Mouse (Mus musculus): ENCODE data around the gene Erg.

Gene Erg

DNA sequence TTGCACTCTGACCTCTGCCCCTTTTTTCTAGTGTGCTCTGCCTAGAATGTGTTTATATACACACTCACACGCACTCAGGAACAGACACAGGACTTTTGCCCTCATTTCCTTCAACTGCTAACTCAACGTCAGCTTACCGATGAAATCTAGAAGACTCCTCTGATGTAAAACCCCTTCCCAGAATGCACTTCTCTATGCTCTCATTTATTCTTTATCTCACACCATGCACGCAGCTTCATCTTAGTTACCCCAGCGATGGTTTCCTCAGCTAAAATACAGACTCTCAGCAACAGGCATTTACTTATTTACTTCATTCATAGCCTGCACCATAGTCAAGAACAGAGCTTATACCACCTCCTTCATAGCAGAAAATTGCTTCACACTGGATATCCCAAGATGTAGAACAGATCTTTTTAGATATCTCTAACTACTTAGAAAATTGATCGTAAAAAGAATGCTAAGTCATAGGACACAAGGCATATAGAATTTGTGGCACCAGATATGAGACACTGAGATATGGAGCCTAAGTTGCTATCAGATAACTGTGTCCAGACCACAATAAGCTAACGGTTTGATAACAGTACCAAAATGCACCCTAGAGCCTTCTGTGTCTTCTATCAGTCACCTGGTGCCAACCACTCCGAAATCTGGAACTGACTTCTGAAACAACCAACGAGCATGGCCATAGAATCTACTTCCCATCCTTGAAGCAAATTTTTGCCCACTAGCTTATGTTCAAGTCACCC, 98.6 kb downstream of the Erg start:
- no peak for DNase-seq (ENCODE audit: low read depth, low spot score)

DNA sequence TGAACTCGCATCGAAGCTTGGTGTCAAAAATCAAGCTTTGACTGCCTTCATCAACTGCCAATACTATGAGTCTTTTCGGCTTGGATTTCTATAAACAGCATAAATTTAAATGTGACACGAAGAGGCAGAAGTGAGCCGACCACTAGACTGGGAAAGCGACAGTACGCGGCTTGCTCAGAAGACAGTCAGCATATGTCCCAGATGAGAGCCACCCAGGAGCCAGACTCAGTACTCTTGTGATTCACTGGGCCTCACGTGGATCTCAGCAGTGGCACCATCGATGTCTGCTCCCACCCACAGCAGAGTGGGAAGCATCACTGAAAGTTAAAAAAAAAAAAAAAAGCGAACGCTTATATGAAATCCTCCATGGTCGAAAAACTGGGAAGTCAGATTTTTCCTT, 105.2 kb downstream of the Erg start:
- DNase-seq (ENCODE audit: low read depth, low spot score), result no peak

DNA sequence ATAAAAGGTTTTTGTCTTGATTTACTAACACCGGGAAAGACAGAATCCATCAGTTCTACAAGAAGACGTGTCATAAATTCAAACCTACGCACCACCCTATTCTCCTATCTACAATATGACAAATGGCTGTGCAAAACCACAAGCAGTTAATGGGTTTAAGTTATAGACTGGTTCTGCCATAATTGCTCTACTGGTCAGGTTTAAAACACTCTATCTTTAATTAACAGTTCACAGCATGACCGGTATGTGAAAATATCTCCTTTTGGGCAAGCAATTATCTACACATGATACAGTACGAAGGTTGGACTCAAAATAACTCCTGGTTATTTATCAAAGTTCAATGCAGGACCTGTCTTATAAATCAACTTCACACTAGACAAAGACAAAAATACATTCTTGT, 107.8 kb downstream of the Erg start:
- no peak for DNase-seq (ENCODE audit: low read depth, low spot score)

DNA sequence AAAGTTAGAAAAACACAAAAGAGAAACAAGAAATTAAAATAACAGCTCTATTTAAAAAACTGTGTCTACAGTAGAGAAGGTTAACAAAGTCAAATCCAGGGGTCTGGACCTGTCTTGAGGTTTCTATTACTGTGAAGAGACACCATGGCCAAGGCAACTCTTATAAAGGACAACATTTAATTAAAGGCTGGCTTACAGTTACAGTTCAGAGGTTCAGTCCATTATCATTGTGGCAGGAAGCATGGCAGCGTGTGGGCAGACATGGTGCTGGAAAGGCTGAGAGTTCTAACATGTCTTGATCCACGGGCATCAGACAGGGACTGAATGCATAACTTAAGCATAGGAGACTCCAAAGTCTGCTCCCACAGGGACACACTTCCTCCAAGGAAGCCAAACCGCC, 111.4 kb downstream of the Erg start:
- DNase-seq (ENCODE audit: low read depth, low spot score), result no peak

DNA sequence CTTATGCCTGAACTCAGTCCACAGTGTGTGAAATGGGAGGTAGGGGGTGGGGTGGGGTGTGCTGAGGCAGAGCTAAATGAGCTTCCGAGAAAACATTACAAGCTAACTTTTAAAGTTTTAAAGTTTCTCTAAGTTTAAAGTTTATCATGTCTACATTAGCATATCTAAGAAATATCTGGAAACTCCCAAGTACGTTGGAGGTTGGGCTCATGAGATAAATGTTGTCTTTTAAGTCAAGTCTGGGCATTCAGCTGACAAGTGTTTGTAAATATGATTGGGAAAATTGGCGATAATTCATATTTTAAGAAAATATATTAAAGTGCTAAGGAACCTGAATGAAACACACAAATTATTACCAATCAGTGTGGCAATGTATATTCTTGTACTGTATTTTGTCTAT, 112.4 kb downstream of the Erg start:
- DNase-seq (ENCODE audit: low read depth, low spot score), result no peak

DNA sequence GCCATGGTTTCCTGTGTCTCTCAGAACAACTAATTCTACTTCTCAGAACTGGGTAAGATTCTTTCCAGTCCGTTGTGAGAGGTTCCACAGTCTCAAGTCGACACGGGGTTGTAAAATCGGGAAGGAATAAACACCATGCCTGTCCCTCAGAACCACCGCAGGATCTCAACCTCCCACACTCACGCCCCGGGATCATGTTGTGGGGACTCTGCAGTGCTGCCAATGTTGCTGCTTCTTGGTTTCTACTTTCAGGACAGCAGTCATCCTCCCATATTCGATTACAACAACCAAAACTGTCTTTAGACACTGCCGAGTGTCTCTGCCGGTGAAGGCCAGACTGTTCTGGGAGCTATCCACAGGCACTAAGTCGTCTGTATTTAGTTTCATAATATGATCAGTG, 113.6 kb downstream of the Erg start:
- DNase-seq (ENCODE audit: low read depth, low spot score), result no peak

DNA sequence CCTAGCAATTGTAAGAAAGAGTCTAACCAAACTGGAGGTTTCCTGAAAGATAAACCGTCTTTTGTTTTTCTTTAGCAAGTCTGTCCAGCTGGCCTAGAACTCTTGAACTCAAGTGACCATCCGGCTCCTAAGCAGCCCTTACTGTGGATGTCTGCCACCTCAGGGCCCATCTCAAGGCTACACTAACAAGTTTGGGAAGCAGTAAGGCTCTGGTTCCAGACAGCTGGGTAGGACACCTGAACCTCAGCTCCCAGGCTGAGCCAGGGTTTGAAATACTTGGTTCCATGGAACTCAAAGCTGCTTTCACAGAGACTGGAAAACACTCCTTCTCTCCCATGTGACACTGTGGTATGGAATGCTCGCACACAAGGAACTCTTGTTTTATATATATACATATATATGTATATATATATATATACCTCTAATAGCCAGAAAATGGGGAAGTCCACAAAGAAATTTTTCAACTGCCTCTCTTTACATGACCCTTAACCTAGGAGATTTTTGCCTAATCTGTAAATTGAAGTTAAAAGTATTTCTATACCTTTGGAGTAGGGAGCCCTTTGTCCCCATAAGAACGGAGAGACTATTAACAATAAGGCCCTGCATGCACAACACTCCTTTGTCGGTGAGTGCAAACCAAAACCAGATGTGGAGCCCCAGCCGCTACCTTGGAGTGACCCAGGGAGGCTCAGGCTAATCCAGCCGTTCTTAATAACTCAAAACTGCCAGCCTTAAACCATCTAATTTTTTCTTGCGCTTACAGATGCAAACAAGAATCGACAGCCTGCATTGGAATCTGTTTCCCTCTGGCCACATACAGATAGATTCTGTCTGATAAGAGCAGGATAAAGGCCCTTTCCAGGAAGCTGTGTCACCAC, 116.9 kb downstream of the Erg start:
- DNase-seq (ENCODE audit: low read depth, low spot score), result no peak

DNA sequence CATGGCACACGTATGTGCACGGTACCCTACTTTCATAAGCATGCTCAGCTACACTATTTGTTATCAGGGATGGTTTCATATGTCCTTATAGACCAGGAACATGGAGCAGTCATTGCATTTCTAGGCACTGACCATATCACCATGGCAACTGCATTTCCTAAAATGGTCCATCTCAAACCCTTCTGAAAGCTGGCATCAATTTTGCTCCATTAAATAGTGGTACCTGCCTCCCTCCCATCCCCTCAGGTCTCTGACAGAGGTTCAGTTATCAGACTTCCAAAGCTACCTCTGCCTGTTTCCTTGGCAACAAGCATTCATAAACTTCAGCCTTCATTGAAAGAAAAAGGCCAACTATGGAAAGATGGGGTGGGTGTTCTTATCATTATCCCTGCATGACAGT, 118.5 kb downstream of the Erg start:
- DNase-seq (ENCODE audit: low read depth, low spot score), result no peak

DNA sequence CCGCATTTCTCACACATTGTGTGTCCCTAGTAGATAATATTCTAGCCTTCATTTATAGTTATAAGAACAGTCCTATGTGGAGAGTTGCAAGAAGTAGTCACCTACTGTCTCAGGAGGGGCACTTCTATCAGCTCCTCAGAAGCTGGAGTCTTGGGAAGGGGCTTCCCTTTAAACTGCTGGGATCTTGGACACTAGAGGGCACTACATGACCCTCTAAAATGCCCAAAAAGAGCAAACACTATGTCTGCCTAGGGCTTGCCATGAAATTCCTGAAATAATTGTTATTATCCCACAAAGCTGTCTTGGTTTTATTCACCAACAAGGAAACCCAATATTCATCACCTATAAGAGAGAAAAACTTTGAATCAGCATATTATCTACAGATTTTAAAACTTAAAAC, 119.8 kb downstream of the Erg start:
- no peak for DNase-seq (ENCODE audit: low read depth, low spot score)

DNA sequence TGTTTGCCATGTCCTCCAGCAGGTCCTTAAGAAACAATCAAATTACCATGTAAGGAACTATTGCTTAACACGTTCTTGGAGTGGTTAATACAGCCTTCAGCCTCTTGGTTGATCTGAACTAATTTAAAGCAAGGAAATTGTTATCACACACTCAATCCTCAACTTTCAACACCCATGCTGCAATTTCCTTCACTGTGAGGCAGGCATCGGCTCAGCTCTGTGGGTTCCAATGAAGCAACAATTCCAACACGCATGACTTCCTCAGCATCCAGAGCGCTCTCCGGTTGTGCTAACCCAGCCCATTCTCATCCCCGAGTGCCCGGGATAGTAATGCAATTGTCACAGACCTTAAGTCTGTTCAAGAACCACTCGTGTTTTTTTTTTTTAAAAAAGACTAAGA, 121.8 kb downstream of the Erg start:
- no peak for DNase-seq (ENCODE audit: low read depth, low spot score)

DNA sequence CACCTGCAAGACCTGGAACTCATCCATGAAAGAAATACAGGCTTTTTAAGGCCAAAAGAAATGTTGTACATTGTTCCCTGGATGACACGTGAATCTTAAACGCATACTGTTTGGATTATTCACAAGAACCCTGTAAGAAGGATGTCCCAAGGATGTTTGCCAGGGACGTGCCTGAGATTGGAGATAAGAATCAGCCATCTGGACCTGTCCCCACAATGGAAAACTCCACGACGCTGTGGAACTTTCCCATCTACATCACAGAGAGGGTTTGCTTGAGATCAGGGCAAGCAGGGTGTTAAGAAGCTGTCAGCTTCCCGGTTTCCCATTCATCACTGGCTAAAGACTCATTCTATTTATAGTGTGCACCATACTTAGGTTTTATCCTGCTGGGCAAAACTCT, 122.6 kb downstream of the Erg start:
- DNase-seq (ENCODE audit: low read depth, low spot score), result no peak

DNA sequence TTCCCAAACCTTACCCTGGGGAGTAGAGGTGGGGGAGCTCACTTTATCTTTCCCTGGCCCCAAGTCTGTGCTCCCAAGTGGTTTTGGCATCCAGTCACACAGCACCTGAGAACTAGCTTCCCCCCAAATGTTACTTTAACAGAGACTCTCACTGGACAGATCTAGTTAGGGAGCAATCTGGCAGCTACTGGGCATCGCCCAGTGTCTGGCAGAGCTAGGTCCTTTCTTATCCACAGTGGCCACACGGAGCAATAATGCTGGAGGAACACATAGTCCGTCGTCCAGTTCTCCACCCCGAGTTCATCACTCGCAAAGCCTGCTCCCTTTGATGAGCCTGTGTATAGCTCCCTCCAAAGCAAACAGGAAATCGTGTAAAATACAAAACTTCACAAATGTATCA, 124.5 kb downstream of the Erg start:
- DNase-seq (ENCODE audit: low read depth, low spot score), result no peak

DNA sequence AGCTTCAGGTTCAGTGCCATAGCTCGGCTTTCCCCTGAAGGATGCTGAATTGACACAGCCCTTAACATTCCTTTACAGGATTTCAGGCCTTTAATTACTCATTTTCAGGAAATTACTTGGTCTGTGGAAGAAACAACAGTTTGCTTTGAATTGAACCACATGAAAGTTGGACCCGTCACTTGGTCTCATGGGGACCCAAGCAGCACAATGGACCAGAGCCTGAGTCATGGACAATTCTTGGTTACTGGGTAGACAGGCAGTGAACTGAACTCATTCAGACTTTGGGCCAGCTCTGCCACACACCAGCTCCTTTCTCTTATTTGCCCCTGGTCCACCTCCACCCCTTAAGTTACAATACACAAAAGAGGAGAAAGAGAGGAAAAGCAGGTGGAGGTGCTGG, 126.1 kb downstream of the Erg start:
- DNase-seq (ENCODE audit: low read depth, low spot score), result no peak

DNA sequence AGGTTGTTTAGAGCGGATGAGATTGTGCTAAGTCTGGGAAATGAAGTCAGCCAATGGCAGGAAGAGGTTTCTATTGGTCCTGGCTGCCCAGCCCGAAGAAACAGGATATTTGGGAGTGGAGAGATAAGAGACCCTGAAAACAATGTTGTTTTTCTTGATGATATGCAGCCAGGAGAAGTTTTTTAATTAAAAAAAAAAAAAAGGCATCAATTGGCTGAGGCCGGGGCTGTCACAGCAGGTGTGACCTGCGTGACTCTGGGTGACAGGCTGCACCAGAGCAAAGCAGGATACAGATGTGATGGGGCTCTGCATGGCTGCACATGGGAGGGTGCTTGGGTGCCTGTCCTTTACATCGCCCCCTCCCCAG, 127.1 kb downstream of the Erg start:
- DNase-seq (ENCODE audit: low read depth, low spot score), result no peak

DNA sequence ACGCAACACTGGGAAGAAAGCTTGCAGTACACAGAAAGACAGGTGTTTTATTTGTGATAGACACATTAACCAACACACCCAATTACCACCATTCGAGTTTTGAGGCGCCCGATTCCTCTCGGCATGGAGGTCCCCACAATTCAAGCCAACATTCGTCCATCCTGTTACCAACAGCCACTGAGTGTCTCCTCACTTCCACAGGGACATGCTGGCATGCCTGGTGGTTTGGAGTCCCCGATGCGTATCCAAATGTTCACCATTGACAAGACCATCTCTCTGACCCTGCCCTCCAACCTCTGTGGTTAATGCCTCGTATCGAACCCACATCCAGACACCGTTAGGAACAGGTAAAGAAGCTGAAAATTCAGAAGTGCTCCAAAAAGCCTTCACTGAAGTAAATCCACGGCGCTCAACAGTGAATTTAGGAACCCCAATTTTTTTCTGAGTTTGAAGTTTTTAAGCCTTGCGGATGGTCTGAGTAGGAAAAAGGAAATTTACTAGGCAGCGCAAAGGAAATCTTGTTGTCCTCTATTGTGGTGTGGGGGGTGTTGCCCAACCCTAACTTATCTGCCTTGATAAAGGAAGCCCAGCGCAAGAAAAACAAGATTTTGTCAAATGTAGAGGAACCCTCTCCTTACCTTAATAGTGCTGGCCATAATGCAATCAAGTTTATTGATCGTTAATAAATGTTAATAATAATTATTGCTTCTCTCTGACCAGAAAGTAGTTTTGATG, 127.6 kb downstream of the Erg start:
- no peak for DNase-seq (ENCODE audit: low read depth, low spot score)

DNA sequence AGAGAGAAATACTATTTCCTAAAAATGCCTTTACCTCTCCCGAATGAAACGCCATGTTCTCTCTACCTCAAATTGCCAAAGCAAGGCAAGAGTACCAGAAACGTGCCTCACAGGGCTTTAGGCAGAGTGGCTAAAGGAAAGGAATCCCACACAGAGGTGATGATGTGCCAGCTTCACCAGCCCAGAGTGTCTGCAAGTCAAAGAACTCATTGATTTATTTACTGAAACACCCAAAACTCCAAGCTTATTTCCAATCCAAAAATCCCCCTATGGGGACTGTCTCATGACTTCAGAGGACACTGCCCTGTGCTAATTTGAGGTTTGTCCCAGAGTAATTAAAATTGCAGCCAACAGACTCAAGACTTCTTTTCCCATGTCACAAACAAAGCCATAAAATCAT, 129.4 kb downstream of the Erg start:
- DNase-seq (ENCODE audit: low read depth, low spot score), result no peak

DNA sequence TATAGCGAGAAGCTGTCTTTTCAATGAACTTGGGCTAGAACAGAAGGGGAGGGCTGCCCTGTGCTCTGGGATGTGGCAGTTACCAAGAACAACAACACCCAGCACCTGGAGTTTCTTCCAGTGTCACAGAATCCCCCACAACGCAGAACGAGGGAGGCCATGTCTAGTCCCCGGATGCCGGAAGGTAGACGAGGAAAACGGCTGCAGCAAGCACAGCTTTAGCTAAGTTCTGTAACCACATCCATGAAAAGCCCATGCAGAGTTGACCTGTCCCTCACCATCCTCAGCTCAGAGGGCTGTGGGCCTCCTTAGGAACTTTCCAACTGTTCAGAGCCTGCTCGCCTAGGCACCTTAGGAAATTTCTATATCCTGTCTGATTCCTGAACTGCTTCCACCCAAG, 130.5 kb downstream of the Erg start:
- no peak for DNase-seq (ENCODE audit: low read depth, low spot score)

DNA sequence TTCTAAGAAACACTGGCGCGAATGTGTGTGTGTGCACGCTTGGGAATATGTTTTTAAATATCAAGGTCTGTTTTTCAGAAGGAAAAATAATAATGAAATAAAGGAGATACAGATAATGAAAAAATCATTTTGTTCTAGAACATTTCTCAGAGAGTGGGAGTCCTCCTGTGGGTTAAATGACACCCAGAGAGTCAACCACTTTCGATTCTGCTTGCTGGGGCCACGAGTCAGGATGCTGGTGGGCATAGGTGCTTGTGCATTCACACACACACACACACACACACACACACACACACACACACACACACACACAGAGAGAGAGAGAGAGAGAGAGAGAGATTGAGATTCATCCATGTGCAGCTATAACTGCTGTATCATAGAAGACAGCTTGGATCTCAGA, 130.9 kb downstream of the Erg start:
- DNase-seq (ENCODE audit: low read depth, low spot score), result no peak

DNA sequence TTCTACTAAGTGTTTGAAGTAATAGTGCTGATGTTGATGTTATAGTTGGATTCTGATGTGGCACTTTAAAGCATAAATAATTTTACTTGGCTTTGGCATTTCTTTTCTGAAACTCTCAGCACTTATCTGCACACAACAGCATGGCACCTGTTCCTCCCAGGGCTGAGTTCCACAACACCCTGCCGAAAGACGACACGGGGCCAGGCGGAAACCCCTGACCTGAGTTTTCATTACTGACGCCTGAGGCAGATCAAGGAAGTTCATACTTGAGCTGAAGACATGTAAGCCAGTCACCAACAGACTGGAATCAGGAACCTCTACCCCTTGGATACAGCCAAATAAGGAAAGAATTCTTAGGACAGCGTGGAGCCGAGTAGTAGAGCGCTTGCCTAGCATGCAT, 134.0 kb downstream of the Erg start:
- DNase-seq (ENCODE audit: low read depth, low spot score), result no peak

DNA sequence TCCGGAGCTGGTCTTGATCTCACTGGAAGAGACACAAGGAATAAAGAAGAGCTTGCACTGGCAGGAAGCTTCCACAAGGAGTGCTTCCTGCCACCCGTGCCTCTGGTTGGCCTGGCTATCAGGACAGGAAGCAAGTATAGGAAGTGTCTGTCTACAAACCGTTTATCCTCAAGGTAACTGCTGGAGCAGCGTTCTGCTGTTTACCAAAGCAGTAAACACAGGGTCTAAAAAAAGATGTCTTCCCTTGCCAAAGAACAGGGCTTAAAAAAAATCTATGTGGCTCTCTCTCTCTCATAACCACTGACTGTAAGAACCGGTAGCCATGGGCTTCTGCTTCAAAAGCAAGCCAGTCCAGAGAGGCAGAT, 137.1 kb downstream of the Erg start:
- no peak for DNase-seq (ENCODE audit: low read depth, low spot score)

DNA sequence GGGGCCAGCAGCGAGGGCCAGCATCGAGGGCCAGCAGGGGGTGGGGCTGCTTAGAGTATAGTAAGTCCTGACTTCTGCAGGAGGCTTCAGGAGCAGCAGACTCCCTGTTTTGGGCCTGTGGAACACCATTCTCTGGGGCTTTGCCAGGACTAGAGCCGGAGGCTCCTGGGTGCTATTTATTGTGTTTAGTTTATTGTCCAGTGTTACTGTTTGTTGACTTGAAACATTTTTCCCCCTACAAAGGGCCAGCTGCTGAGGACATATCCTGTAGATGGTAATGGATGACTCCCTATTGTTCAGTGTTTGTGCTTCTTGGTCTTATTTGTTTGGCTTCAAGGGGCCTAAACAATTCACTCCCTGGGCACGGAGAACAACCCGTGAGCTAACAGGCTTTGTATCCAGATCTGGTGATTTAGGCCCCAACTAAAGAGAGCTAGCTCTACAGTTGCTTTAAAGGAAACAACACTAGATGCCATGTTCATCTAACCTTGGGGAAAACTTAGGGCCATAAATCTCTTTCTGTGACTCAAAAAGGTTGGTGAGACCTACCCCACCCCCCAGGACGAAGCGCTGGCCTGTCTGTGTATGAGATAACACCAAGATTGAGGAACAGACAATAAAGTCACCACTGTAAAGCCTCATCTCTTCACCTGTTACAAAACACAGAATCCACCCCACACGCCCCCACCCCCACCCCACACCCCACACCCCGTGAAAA, 137.6 kb downstream of the Erg start:
- no peak for DNase-seq (ENCODE audit: low read depth, low spot score)

DNA sequence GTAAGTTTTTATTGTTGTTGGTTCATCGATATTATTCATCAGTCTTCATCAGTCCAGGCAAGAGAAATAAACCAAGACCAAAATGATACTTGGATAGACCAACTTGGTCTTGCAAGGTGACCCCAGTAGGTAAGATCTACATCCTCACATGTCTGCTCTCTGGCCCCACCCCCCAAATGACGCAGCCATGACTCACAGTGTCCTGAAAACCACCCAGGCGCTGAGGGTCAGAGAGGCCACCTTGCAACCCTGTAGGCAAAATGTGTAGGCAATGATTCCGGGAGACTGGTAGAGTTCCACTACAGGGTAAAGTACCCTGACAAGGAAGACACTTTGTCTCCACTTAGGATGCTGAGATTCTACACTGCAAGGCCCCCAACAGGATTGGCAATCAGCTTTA, 138.5 kb downstream of the Erg start:
- no peak for DNase-seq (ENCODE audit: low read depth, low spot score)
